28 mouse cellular contexts compared by ENCODE assay signal in the genomic region with DNA sequence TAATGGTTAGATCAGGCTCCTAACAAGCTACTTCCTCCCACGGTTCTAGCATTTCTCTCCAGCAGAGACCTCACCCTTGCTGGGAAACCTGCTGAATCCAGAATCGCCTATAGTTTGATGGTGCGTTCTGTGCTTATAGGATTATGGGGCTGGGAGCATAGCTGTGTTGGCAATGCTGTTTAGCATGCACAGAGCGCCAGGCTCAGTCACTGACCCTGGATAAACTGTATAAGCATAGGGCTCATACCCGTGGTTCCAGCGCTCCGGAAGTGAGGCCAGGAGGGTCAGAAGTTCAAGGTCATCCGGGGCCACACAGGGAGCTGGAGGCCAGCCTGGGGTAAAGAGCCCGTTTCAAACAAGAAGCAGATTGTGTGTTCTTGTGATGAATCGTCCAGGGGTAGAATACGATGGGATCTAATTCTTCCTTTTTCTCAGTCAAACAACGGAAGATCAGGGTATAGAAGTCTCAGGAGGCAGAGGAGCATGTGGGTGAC. TPM values are rescaled to one million over a fixed set of nuclear protein-coding genes. Genes with fewer than 3 reads are reported as not detected.
A peak's percentile ranks its signal among the peaks of the same experiment; 100 is the strongest.
DNase-seq lines count a peak whose midpoint lies in the region; TF ChIP-seq lines count a peak whose summit lies in the region.
"Had no signal": no experiment of that assay in that cellular context is flagged by ENCODE, and none has a peak within 500 bp of the region (broad histone marks: within the 10 kb centered on the region; RNA-seq: fewer than 3 reads in every experiment).

No protein-coding gene starts in this region.

- H3K4me1 ChIP-seq in ES-Bruce4 (ENCODE audit: control insufficient read depth, insufficient read depth, low read length) = peaks cover 8% of the 10 kb centered on the region
- H3K4me1 ChIP-seq: embryonic facial prominence, embryonic 12.5 days; embryonic facial prominence, embryonic 15.5 days; hindbrain, embryonic 15.5 days had no signal

- no peak for TF ChIP-seq POLR2A in ES-Bruce4 (IDR thresholded peaks at IDR 0.05; ENCODE audit: insufficient read depth, low read length)

- H3K27me3 ChIP-seq in ES-Bruce4 (ENCODE audit: control insufficient read depth, insufficient read depth, low read length, poor library complexity, severe bottlenecking) = no peaks in the 10 kb centered on the region
- H3K27me3 ChIP-seq: embryonic facial prominence, embryonic 15.5 days; hindbrain, embryonic 15.5 days had no signal

- peak; percentile 86 for TF ChIP-seq EP300 in ES-Bruce4 (IDR thresholded peaks at IDR 0.05; ENCODE audit: insufficient read depth, low read depth, low read length)

- peak overlapping the region; percentile 15; the same call in 1 of the 2 replicates for H3K4me3 ChIP-seq in layer of hippocampus, adult 2 months
- H3K4me3 ChIP-seq in ES-Bruce4 (ENCODE audit: low read depth, low read length) = no peak overlapping the region
- H3K4me3 ChIP-seq: embryonic facial prominence, embryonic 12.5 days; embryonic facial prominence, embryonic 15.5 days; heart, adult 2 months; hindbrain, embryonic 12.5 days; hindbrain, embryonic 15.5 days had no signal

- no peak overlapping the region for H3K9ac ChIP-seq in ES-Bruce4 (ENCODE audit: low read depth, poor library complexity, severe bottlenecking)
- H3K9ac ChIP-seq: embryonic facial prominence, embryonic 12.5 days; embryonic facial prominence, embryonic 15.5 days; hindbrain, embryonic 12.5 days; hindbrain, embryonic 15.5 days had no signal

- no peaks in the 10 kb centered on the region for H3K36me3 ChIP-seq in ES-Bruce4 (ENCODE audit: control insufficient read depth, insufficient read depth, low read length, poor library complexity, severe bottlenecking)
- H3K36me3 ChIP-seq: embryonic facial prominence, embryonic 12.5 days; embryonic facial prominence, embryonic 15.5 days; hindbrain, embryonic 12.5 days; hindbrain, embryonic 15.5 days had no signal

- H3K9me3 ChIP-seq in ES-Bruce4 (replicated peaks; ENCODE audit: control insufficient read depth, insufficient read depth, low read length, poor library complexity, severe bottlenecking) = no peaks in the 10 kb centered on the region
- H3K9me3 ChIP-seq: embryonic facial prominence, embryonic 12.5 days; embryonic facial prominence, embryonic 15.5 days; hindbrain, embryonic 12.5 days; hindbrain, embryonic 15.5 days had no signal

- TF ChIP-seq CTCF in layer of hippocampus, adult 2 months (conservative IDR thresholded peaks at IDR 0.05) = no peak
- no peak for TF ChIP-seq CTCF in ES-Bruce4 (IDR thresholded peaks at IDR 0.05; ENCODE audit: low read depth, low read length)

- H3K27ac ChIP-seq in layer of hippocampus, adult 2 months = no peak overlapping the region
- H3K27ac ChIP-seq in ES-Bruce4 (ENCODE audit: insufficient read depth, low read length) = peak overlapping the region; percentile 22
- H3K27ac ChIP-seq: embryonic facial prominence, embryonic 12.5 days; embryonic facial prominence, embryonic 15.5 days; heart, adult 2 months; hindbrain, embryonic 12.5 days; hindbrain, embryonic 15.5 days had no signal

- no peak for DNase-seq in layer of hippocampus, adult 2 months (ENCODE audit: low spot score in 2 of 2)
- DNase-seq in layer of hippocampus, adult 9-10 months (ENCODE audit: low spot score) = no peak
- DNase-seq in R1 (ENCODE audit: low read depth, low spot score) = peak; percentile 81
- DNase-seq in retina, embryonic 14.5 days (ENCODE audit: low spot score) = no peak
- no peak for DNase-seq in right cerebral cortex, postnatal 25 days
- DNase-seq in embryo, embryonic 9.5 days (ENCODE audit: extremely low spot score) = no peak
- DNase-seq: adrenal gland, postnatal 10 days; adrenal gland, postnatal 36 days; B cell, adult 2 months; cerebellum, adult 8-10 months; cerebellum, postnatal 10 days; cerebellum, postnatal 36 days; gastrocnemius, postnatal 10 days; gastrocnemius, postnatal 36 days; heart, adult 2 months had no signal

RNA-seq across cellular contexts. Expression of a gene that starts 2.4 kb away (rescaled TPM):
- 100 to 1,000 TPM; 305 to 312 TPM for total RNA-seq in layer of hippocampus, adult 2 months (2021)
- 7.3 and 10.3 TPM in 2 replicates for polyA plus RNA-seq in ES-Bruce4 (2011; ENCODE audit: insufficient read depth, insufficient read length, low read depth, missing spikeins)
- total RNA-seq: adrenal gland, adult 18-20 months; CH12.LX; gastrocnemius, postnatal 36 days; granulocyte monocyte progenitor cell, adult 5-6 weeks; heart, adult 2 months; hematopoietic stem cell, adult 5-6 weeks; MEL had no signal
- polyA plus RNA-seq: heart, adult 2 months; heart, embryonic 11.5 days; heart, embryonic 14.5 days; hindbrain, embryonic 12.5 days; intestine, embryonic 14.5 days had no signal

RNA-seq across cellular contexts. Expression of a gene that starts 24.5 kb away (rescaled TPM):
- 100 to 1,000 TPM; 440 to 441 TPM for total RNA-seq in layer of hippocampus, adult 2 months (2021)
- polyA plus RNA-seq in ES-Bruce4 (2011; ENCODE audit: insufficient read depth, insufficient read length, low read depth, missing spikeins) = 2,205 and 2,405 TPM in 2 replicates

RNA-seq across cellular contexts. Expression of a gene that starts 41.8 kb away (rescaled TPM):
- 10 to 100 TPM; 26.1 to 26.4 TPM for total RNA-seq in layer of hippocampus, adult 2 months (2021)
- 15.3 and 15.7 TPM in 2 replicates for polyA plus RNA-seq in ES-Bruce4 (2011; ENCODE audit: insufficient read depth, insufficient read length, low read depth, missing spikeins)
